Mouse (Mus musculus) stomach, embryonic 15.5 days (tissue): ENCODE measurements around the gene Gpr55. TPM values are rescaled to one million over a fixed set of nuclear protein-coding genes. Genes with fewer than 3 reads are reported as not detected.

ENCODE experiments used
- ATAC-seq: fragments of 200-750 bp; cut with Nextera tagmentation; 2 replicates; pipeline ENCODE4 v1.8.0; 2017; ENCODE audit warnings: low read depth, moderate number of reproducible peaks, moderate TSS enrichment; ENCODE audit not compliant: insufficient read depth, low FRiP score
- H3K27ac ChIP-seq: fragments of 300-500 bp; sonication (generic); 2 replicates; pipeline ENCODE4 v1.5.1; 2015; ENCODE audit warnings: mild to moderate bottlenecking, inconsistent platforms
- H3K27me3 ChIP-seq: fragments of 300-500 bp; sonication (generic); replicated peaks from 2 replicates; pipeline ENCODE4 v1.6.1; 2015; ENCODE audit warnings: inconsistent platforms
- H3K36me3 ChIP-seq: fragments of 300-500 bp; sonication (generic); 2 replicates; pipeline ENCODE4 v1.6.1; 2015; ENCODE audit warnings: inconsistent platforms
- H3K4me1 ChIP-seq: fragments of 300-500 bp; sonication (generic); 2 replicates; pipeline ENCODE4 v1.6.1; 2015; ENCODE audit warnings: inconsistent platforms
- H3K4me2 ChIP-seq: fragments of 300-500 bp; sonication (generic); 2 replicates; pipeline ENCODE4 v1.6.1; 2015; ENCODE audit warnings: mild to moderate bottlenecking, inconsistent platforms
- H3K4me3 ChIP-seq: fragments of 300-500 bp; sonication (generic); replicated peaks from 2 replicates; pipeline ENCODE4 v1.5.1; 2015; ENCODE audit warnings: inconsistent platforms
- H3K9ac ChIP-seq: fragments of 300-500 bp; sonication (generic); 2 replicates; pipeline ENCODE4 v1.6.1; 2015; ENCODE audit warnings: inconsistent platforms
- H3K9me3 ChIP-seq: fragments of 300-500 bp; sonication (generic); 2 replicates; pipeline ENCODE4 v1.6.1; 2016; ENCODE audit warnings: inconsistent platforms
- WGBS: fragments of 180-500 bp; shearing (Covaris S2); methylation state at CpG from one replicate; pipeline ENCODE4 v1.1.7; 2015; 5-methylcytosine and 5-hydroxymethylcytosine counted together
- polyA plus RNA-seq: library from polyadenylated mRNA; unstranded; fragments of >200 nt; fragmentation: Nextera tagmentation; extraction: Ambion mirVana; gene quantifications from 2 replicates; pipeline ENCODE4 v1.2.1, GENCODE M21; 2015

The Gpr55 gene
- polyA plus RNA-seq, 1 experiment from 2014 or later: 0.04 TPM

DNA sequence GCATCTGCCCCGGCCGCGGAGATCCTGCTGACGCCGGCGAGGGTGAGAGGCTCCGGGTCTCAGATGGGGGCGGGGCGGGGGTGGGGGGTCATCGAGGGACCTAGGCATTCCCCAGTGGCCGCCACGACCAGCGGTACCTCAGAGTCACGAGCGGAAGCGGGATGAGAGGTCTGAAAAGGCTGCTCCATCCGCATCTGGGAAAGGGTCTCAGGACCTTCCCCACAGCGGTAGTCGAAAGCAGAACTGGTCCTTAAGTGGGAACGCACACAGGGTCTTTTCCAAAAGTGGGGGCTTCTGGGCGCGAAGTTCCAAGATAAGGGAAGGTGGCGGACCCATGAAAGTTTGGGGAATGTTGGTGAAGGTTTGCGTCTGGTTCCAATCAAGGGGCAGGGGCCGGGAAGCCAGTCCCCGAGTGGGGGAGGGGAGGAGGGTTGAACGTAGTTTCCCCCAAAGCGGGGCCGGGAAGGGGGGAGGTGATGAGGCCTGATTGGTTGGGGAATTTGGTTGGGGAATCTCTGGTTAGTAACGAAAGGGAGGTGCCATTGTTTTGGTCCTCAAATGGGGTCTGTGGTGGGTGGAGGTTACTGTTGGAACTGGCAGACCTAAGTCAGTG lies 66.0 kb downstream of the Gpr55 start:
- ATAC-seq: no peak
- Histone ChIP-seq H3K4me1 (peaks cover 44% of the 10 kb centered on the region), H3K36me3 (no peaks in the 10 kb centered on the region), H3K4me3 (peak overlapping the region; percentile 61), H3K4me2 (peak overlapping the region; percentile 83), H3K27ac (peak overlapping the region; percentile 78), H3K9me3 (no peaks in the 10 kb centered on the region), H3K9ac (peak overlapping the region; percentile 46), H3K27me3 (no peaks in the 10 kb centered on the region)
- WGBS: 0% methylated on average over 30 of the region's 30 CpGs

- Histone ChIP-seq H3K9me3 (no peaks in the 10 kb centered on the region), H3K27ac (peak within 1 kb of the TSS; percentile 78), H3K4me1 (peaks cover 40% of the 10 kb centered on the region), H3K4me3 (peak within 1 kb of the TSS; percentile 61), H3K4me2 (peak within 1 kb of the TSS; percentile 83), H3K9ac (peak within 1 kb of the TSS; percentile 46), H3K36me3 (no peaks in the 10 kb centered on the region), H3K27me3 (no peaks in the 10 kb centered on the region)
- ATAC-seq: peak; percentile 72
- 1% methylated on average over 35 of the region's 35 CpGs for WGBS
Observed at GRCm38 (mm10) chr1:85894231-85894747, 66.5 kb downstream of the Gpr55 start, which contains the start of gene Itm2c. TSS of gene Itm2c (plus strand) at chr1:85894281.

Other genes starting within 250 kb of the Gpr55 start
- gene A630001G21Rik, start 182.4 kb downstream of the Gpr55 start, polyA plus RNA-seq: 1.4 and 1.7 TPM in 2 replicates
- 30.6 and 31.4 TPM in 2 replicates for gene Cab39, start 167.6 kb downstream of the Gpr55 start, polyA plus RNA-seq
- gene Itm2c, start 66.7 kb downstream of the Gpr55 start, polyA plus RNA-seq: 165 and 178 TPM in 2 replicates
- gene 4933407L21Rik, start 32.5 kb downstream of the Gpr55 start, polyA plus RNA-seq: 0.39 and 0.58 TPM in 2 replicates
- gene Spata3, start 55.8 kb upstream of the Gpr55 start, polyA plus RNA-seq: not detected in 2 replicates
- 4.7 and 5.9 TPM in 2 replicates for gene 2810459M11Rik, start 84.9 kb upstream of the Gpr55 start, polyA plus RNA-seq
- 147 and 158 TPM in 2 replicates for gene Psmd1, start 103.4 kb upstream of the Gpr55 start, polyA plus RNA-seq
- gene Htr2b, start 151.0 kb upstream of the Gpr55 start, polyA plus RNA-seq: 1.2 TPM in 2 replicates
- not detected in 2 replicates for gene Gm21972, start 172.6 kb upstream of the Gpr55 start, polyA plus RNA-seq
- 18.3 and 20.5 TPM in 2 replicates for gene Armc9, start 193.8 kb upstream of the Gpr55 start, polyA plus RNA-seq